29 mouse cellular contexts compared by ENCODE assay signal in the genomic region with DNA sequence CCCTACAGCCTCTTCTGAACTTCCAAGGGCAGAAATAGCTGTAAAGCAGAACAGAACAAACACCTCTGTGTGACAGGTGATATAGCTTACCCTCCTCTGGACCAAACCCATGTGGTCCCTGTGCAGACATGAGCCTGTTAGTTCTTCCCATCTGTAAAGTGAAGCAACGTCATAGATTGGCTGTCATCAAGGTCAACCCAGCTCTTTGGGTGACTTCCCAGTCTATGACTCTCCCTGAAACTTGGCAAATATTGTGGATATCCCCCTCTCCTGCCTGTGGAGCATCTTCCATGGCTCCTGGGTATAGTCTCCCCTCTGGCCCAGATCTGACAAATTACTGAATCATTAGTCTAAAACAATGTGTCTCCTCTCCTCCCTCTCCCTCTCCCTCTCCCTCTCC. TPM values are rescaled to one million over a fixed set of nuclear protein-coding genes. Genes with fewer than 3 reads are reported as not detected.
DNase-seq lines count a peak whose midpoint lies in the region; ATAC-seq lines count a peak whose summit lies in the region.
"Had no signal": no experiment of that assay in that cellular context is flagged by ENCODE, and none has a peak within 500 bp of the region (broad histone marks: within the 10 kb centered on the region; RNA-seq: fewer than 3 reads in every experiment).

No protein-coding gene starts in this region.

- no peaks in the 10 kb centered on the region for H3K9me3 ChIP-seq in liver, embryonic 11.5 days (ENCODE audit: control insufficient read depth, low read length)
- H3K9me3 ChIP-seq: embryonic facial prominence, embryonic 12.5 days; embryonic facial prominence, embryonic 15.5 days; heart, embryonic 10.5 days; heart, embryonic 13.5 days had no signal

- H3K27me3 ChIP-seq in liver, embryonic 11.5 days (replicated peaks; ENCODE audit: control insufficient read depth, insufficient read depth, low read length), result no peaks in the 10 kb centered on the region
- H3K27me3 ChIP-seq: embryonic facial prominence, embryonic 12.5 days; embryonic facial prominence, embryonic 15.5 days; heart, embryonic 13.5 days had no signal

- H3K36me3 ChIP-seq in liver, embryonic 11.5 days (ENCODE audit: control insufficient read depth, insufficient read depth, low read length), result no peaks in the 10 kb centered on the region
- H3K36me3 ChIP-seq: embryonic facial prominence, embryonic 12.5 days; embryonic facial prominence, embryonic 15.5 days; heart, embryonic 10.5 days; heart, embryonic 13.5 days had no signal

- H3K4me1 ChIP-seq in liver, embryonic 11.5 days (replicated peaks; ENCODE audit: control insufficient read depth, insufficient read depth, low read length), result 0 out of 2 replicates have a peak, but pooled peaks cover 3% of the 10 kb centered on the region
- H3K4me1 ChIP-seq: embryonic facial prominence, embryonic 12.5 days; embryonic facial prominence, embryonic 15.5 days had no signal

- no peak overlapping the region for H3K4me2 ChIP-seq in liver, embryonic 11.5 days
- H3K4me2 ChIP-seq: embryonic facial prominence, embryonic 12.5 days; embryonic facial prominence, embryonic 15.5 days; heart, embryonic 13.5 days; hindbrain, embryonic 14.5 days had no signal

- H3K9ac ChIP-seq in liver, embryonic 11.5 days (ENCODE audit: low read depth, low read length), result no peak overlapping the region
- H3K9ac ChIP-seq: embryonic facial prominence, embryonic 12.5 days; embryonic facial prominence, embryonic 15.5 days; forebrain, postnatal 0 days; heart, embryonic 13.5 days; hindbrain, embryonic 14.5 days had no signal

- peak; percentile 80 for DNase-seq in heart, adult 11 months
- DNase-seq in heart, postnatal 25 days (ENCODE audit: low spot score), result no peak
- peak; percentile 5 for DNase-seq in NIH3T3 (ENCODE audit: low read depth)
- peak; percentile 60 for DNase-seq in adrenal gland, postnatal 10 days
- peak; percentile 55 to 62 for DNase-seq in adrenal gland, postnatal 36 days
- no peak for DNase-seq in liver, embryonic 11.5 days (ENCODE audit: low spot score)
- DNase-seq in left cerebral cortex, adult 18-20 months (ENCODE audit: low spot score in 2 of 2), result no peak
- no peak for DNase-seq in cerebellum, postnatal 36 days
- DNase-seq: cerebellum, adult 18-20 months; cerebellum, adult 9-10 months; cerebellum, postnatal 14 days; forebrain, postnatal 0 days; gastrocnemius, adult 2 months; gastrocnemius, postnatal 14 days; heart, adult 2 months; heart, postnatal 36 days; kidney, adult 18-20 months; kidney, adult 9 months had no signal

- ATAC-seq in liver, embryonic 11.5 days (replicated peaks; ENCODE audit: low FRiP score), result no peak
- ATAC-seq: CD4-positive, CD25-positive, alpha-beta regulatory T cell, adult 4 months; forebrain, embryonic 14.5 days; forebrain, postnatal 0 days; hindbrain, postnatal 0 days; inflammation-experienced regulatory T-cells, adult 6 months; intestine, embryonic 16.5 days had no signal

- 56% methylated on average over 1 of the region's 1 CpGs for WGBS in liver, embryonic 11.5 days

- H3K4me3 ChIP-seq in liver, embryonic 11.5 days (ENCODE audit: low read depth, low read length), result no peak overlapping the region
- H3K4me3 ChIP-seq: embryonic facial prominence, embryonic 12.5 days; embryonic facial prominence, embryonic 15.5 days; gastrocnemius, adult 2 months; heart, adult 2 months; heart, embryonic 10.5 days; heart, embryonic 13.5 days had no signal

- no peak overlapping the region for H3K27ac ChIP-seq in liver, embryonic 11.5 days (ENCODE audit: low read depth, low read length)
- H3K27ac ChIP-seq: embryonic facial prominence, embryonic 12.5 days; embryonic facial prominence, embryonic 15.5 days; gastrocnemius, adult 2 months; heart, adult 2 months; heart, embryonic 10.5 days; hindbrain, embryonic 14.5 days; hindbrain, postnatal 0 days had no signal

- intact Hi-C loops in heart, postnatal 25 days (cut with DNase I), result no loop called here

RNA-seq across cellular contexts. Expression of gene Sp100, which starts 42.5 kb away (rescaled TPM):
- 10 to 100 TPM; 17.9 to 20.2 TPM for total RNA-seq in heart, postnatal 25 days (2021)
- 10 to 100 TPM; 13.8 to 19.8 TPM for total RNA-seq in adrenal gland, postnatal 10 days (2021)
- 10 to 100 TPM; 20.2 to 22.5 TPM for total RNA-seq in adrenal gland, postnatal 36 days (2021)
- 1.6 and 2.4 TPM in 2 replicates for polyA plus RNA-seq in liver, embryonic 11.5 days (2014; fragmentation: Nextera tagmentation; extraction: Ambion mirVana)
- total RNA-seq in left cerebral cortex, adult 18-20 months (2021), result 1 to 10 TPM; 2.7 to 3.2 TPM
- polyA plus RNA-seq: C2C12 had no signal

Comparison
In these comparisons a context has a peak if more than half of its experiments do, and no peak if none do; other contexts are left out.
1. DNase-seq: peak in heart, adult 11 months (single experiment), NIH3T3 (single experiment), adrenal gland, postnatal 10 days (single experiment) and adrenal gland, postnatal 36 days (2 of 2); none in heart, postnatal 25 days (single experiment), liver, embryonic 11.5 days (single experiment), left cerebral cortex, adult 18-20 months (0 of 2) and cerebellum, postnatal 36 days (0 of 2).